Mouse (Mus musculus) layer of hippocampus, adult 11-12 months (tissue): ENCODE results near the gene Klhl5.

Source experiments
- DNase-seq: peaks from one replicate; pipeline ENCODE4 v3.0.0; 2022; ENCODE audit warnings: low spot score

The Klhl5 gene

DNA sequence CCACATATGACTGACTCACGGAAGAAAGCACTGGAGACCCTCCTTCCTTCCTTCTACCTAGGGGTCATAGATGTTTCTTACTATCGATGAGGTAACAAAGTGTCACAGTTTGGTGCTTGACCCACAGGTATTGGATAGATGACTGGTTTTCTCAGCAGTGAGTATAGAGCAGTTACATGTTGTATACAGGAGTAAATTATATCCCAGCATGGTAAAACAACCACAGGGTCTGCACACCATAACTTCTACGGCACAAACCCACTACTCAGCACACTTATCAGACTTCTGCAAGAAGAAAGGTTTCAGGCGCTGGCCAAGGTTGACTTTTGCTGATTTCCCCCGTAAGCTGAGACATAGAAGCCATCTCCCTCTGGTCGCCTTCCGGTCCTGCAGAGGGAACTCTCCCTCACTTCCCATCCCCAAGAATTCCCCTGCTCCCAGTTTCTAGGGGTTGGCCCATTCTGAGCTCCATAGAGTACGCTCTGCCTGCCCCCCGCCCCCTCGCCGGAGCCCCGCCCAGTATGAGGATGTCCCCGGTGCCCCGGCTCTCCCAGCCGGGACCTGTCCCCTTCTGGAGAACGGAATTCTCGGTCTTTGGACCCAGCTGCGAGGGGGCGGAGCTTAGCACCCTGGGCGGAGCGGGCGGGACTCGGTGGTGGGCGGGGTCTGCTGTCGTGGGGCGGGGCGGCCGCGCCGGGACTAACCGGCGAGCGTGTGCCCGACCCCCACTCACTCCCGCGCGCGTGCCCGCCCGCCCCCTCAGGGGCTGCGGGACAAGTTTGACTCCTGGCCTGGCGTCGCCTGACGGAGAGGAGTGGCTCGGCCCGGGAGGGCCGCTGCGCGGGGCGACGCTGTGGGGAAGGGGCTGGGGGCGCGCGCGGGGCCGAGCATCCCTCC lies at the start of gene Klhl5:
Gene Klhl5 (plus strand): TSS at position 664 of the 897 bp plus-strand sequence.
- DNase-seq = peak; percentile 83

DNA sequence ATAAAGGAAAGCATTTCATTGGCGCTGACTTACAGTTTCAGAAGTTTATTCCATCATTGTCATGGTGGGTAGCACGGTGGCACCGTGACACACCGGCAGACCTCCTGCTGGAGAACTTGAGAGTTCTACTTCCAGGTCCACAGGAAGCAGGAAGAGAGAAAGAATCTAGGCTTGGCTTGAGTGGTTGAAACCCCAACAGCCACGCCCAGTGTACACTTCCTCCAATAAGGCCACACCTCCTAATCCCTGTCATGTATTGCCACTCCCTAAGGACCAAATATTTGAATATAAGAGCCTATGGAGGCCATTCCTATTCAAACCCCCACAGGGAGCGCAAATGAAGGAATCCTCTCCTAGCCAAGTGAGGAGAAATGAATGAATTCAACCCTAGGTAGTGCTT lies 49.7 kb upstream of the Klhl5 start:
- no peak for DNase-seq

GRCm38 (mm10) chr5:65059806-65060205 lies 47.5 kb upstream of the Klhl5 start:
- DNase-seq = no peak

DNA sequence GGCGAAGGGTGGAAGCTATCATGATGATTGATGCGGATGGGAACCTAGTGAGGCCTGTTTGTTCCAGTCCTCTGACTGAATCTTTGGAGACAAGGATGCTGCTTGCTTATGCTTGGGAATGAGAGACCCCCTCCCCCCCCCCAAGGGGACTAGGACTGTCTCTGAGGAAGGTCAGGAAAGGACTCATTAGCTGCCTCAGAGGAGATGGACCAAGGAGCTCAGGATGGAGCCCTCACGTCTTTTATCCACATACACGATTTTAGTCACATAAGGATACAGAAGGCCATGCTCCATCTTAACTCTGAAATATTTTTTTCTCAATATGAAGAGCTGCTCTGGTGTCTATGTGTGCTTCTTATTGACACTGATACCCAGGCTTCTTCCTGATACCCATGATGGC lies 45.1 kb upstream of the Klhl5 start:
- DNase-seq = no peak

- DNase-seq = no peak
These were observed 44.1 kb upstream of the Klhl5 start for GRCm38 (mm10) chr5:65063266-65063665.

DNA sequence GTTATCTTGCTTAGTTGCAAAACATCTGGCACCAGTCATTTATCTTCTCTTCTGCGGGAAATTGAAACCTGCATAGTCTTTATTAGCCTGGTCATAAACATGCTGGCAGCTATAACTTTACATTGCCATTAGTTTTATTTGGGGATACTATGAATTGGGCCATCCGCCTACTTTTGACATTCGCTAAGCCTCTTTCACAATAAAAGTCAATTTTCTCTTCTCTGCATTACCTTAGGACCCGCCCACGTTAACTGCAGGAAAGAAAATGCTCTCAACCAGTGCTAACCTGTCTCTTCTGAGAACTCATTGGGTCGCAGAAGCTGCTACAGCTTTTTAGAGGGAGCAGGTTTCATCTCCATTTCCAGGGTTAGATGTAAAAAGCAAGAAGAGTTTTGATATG lies 39.2 kb upstream of the Klhl5 start:
- no peak for DNase-seq

DNA sequence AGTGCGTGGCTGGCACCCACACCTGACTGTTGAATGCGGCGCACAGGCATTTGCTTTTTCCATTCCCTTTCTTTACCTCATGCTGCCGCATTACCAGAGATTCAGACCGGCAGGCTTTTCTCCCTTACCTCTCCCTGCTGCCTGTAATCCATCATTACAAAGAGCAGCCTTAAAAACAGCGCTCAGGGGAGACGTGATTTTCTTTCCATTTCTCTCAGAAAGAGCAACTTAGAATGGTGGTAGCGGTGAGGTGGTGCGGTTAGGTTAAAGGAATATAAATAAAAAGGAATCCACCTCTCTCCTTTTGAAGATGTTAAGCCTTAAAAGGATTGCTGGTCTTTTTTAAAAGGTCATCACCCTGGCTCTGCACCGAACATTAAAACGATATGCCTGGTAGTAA lies 37.5 kb upstream of the Klhl5 start:
- DNase-seq = no peak

DNA sequence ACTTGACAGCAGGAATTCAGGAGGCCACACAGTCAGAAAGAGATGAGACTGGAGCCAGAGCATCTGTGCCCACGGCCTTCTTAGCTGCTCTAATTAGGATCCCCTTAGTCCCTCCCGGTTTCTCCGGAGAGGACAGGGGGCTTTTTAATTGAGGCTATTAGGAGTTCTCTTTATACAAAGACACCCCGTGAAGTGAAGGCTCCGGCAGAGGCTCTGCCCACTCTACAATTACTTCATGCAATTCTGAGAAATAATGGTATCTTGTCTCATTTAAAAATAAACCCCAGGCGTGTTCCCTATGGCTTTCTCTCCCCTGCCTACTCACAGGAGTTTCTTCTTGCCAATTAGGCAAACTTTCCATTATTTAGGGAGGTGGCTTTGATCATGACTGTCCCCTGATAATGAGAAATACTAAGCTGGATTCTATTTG lies 35.6 kb upstream of the Klhl5 start:
- no peak for DNase-seq

DNA sequence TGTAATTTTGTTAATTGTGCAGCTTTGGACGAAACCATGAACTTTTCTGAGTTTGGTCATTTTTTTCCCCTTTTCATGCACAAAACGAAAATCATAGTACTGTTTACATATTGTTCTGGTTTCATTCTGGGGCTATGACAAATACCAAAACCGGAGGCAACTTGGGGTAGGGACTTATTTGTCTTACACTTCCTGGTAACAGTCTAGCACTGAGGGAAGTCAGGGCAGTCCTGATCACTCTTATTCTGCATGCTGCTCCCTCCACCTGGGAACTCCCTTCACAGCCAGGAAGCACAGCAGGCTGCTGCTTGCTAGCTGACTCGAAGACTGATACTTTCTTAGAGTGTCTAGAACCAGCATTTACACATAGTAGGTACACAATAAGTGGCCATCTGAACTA lies 34.1 kb upstream of the Klhl5 start:
- no peak for DNase-seq

GRCm38 (mm10) chr5:65074693-65075092 lies 32.6 kb upstream of the Klhl5 start:
- DNase-seq = no peak

DNA sequence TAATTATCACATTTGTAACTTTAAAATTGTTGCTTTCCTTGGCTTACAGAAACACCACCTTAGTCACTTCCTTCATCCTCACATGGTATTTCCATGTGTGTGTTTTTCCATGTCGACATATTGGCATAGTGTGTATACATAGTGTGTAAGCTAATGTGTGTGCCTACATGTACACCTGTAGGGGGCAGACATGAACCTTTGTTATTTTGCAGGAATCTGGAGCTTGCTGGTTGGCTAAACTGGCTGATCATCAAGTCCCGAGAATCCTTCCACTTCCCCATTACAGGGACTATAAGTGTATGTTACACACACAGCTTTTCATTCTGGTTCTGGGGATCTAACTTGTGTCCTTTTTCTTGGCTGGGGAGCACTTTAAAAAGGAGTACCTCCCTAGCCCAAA lies 31.3 kb upstream of the Klhl5 start:
- DNase-seq = no peak

DNA sequence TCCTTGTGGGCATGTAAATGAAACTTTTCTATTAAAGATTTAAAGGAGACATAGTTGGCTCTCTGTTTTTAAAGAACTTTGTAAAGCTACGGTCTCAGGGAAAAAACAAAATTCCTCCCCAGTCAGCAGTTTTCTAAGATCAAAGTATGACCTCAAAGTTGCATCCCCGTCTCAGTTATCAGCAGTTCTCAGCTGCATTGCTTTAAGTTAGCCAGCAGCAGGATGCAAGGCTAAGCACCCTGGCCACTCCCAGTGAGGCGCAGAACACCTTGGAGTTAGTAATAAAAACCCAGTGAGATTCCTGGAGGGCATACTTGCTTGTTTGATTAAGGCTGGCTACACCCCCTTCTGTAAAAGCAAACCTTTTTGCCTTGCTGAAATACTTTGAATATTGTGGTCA lies 30.6 kb upstream of the Klhl5 start:
- DNase-seq = no peak

GRCm38 (mm10) chr5:65078081-65078480 lies 29.3 kb upstream of the Klhl5 start:
- no peak for DNase-seq

- DNase-seq = peak; percentile 29
These were observed 27.5 kb upstream of the Klhl5 start for GRCm38 (mm10) chr5:65079881-65080280.

DNA sequence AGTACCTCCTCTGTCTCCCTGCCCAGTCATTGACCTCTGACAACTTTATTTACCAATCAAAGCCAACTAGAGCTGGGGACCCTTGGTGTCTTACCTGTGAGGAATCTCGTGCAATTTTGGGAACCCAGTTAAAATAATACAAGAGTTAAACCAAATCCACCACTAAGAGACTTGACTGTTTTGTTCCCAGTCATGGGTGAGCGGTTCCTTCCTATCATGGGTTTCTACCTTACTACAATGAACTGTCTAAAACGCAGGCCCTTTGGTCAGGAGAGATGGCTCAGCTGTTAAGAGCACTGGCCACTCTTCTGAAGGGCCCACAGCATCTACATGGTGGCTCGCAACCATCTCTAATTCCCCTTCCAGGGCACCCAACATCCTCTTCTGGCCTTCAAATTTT lies 25.5 kb upstream of the Klhl5 start:
- no peak for DNase-seq

- no peak for DNase-seq
These were observed 20.8 kb upstream of the Klhl5 start for GRCm38 (mm10) chr5:65086522-65086921.

DNA sequence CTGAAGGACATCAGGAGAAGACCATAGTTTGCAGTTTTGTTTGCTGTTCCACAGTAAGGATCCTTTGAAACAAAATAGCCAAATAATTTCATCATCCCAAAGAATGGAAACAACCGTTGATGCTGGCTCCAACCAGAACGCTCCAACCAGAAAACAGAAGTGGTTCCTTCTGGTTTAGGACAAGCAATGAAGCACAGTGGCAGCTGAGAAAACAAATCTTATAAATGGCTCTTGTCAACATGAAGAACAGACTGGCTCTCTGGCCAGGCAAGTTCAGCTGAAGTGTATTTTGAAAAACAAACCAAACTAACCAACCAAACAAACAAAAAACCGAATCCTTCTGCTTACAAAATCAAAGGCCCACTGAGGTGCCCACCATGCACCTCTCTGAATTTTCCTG lies 17.6 kb upstream of the Klhl5 start:
- no peak for DNase-seq

- no peak for DNase-seq
These were observed 16.0 kb upstream of the Klhl5 start for GRCm38 (mm10) chr5:65091184-65091858.

DNA sequence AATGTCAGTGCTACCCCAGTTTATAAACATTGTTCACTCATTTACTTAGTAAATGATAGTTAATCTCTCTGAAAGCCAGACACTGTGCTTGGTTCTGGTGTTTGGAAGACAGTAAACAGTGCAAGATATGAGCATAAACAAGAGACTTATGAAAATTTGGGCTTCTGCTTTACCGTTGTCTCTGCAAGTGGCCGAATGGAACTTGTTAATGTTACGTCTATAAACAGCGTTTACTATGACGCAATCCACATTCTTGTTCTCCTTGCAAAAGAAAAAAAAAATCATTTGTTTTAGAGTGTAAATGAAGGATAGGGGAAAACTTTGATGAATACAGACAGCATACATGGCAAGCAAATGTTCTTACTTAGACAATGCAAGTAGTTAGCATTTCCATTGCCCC lies 15.4 kb upstream of the Klhl5 start, which contains the start of gene Tmem156:
Gene Tmem156 (minus strand): TSS at position 212 of the 400 bp plus-strand sequence.
- DNase-seq = no peak

DNA sequence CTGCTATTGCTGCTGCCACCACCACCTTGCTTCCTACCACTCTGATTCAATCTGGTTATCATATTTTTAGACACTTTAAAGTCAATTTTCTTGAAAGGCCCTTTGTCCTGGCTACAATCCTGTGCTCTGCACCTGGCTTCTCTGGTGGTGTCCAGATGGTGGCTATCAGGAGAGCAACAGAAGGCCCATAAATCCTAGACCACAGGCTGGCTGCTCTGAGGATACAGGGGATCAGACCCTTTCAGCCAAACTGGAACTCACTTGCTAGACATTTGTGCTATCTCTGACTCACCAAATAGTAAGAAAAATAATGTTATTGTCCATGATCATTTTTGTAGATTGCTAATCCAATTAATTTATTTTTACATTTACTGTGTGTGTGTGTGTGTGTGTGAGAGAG lies 13.6 kb upstream of the Klhl5 start:
- no peak for DNase-seq

DNA sequence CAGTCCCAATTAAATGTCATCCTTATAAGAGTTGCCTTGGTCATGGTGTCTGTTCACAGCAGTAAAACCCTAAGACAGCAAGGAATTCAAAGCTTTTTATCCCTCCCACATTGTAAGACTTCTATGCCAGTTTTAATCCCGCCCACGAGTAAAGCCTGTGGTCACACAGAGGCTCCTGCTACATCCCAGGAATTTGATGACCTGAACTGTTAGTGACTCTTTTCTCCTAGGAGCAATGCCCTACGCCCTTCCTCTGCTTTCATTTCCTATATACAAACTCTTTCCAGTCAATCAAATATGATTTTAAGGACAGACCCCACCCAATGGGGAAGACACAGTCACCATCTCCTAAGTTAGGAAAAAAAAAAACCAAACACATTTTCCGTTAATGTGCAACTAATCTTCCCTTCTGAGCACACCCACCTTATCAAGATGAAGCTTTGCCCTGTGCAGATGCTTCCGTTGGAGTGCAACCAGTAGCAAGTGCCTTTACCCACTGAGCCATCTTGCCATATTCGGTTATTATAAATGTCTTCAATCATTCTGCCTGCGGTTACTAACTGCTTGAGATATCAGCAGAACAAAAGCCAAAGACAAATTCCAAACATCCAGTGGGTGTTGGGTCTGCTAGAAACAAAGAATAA lies 12.3 kb upstream of the Klhl5 start:
- DNase-seq = no peak

GRCm38 (mm10) chr5:65096082-65096481 lies 11.3 kb upstream of the Klhl5 start:
- DNase-seq = no peak

GRCm38 (mm10) chr5:65096805-65097204 lies 10.5 kb upstream of the Klhl5 start:
- DNase-seq = no peak
